Mouse (Mus musculus) testis, adult 2 months (tissue): ENCODE results near the gene Tmc8.

ENCODE experiments used
- CTCF ChIP-seq: fragments of 200-500 bp; IDR thresholded peaks from 2 replicates; pipeline ENCODE4 v1.5.1; 2012; ENCODE audit warnings: low read depth, mild to moderate bottlenecking, inconsistent platforms, low read length, moderate library complexity; ENCODE audit not compliant: control insufficient read depth, insufficient read depth, insufficient replicate concordance
- POLR2A ChIP-seq: fragments of 200-500 bp; IDR thresholded peaks from 2 replicates; pipeline ENCODE4 v1.6.1; 2012; ENCODE audit warnings: low read depth, mild to moderate bottlenecking, inconsistent platforms, low read length, moderate library complexity; ENCODE audit not compliant: control insufficient read depth

GRCm38 (mm10) chr11:117770407-117770806 is 11.5 kb upstream of the Tmc8 start:
- TF ChIP-seq POLR2A (no peak), CTCF (no peak)
